Mouse (Mus musculus) heart, postnatal 14 days (tissue): Measurements from ENCODE around the gene Tmco1. TPM values are rescaled to one million over a fixed set of nuclear protein-coding genes. Genes with fewer than 3 reads are reported as not detected.

Experiments used
- microRNA-seq, 2 experiments: library from miRNA; unstranded; fragments of <30 nt; microRNA quantifications; one replicate each; pipeline ENCODE4 v1.2.0; 2021 to 2022
- total RNA-seq, 2 experiments: library from RNA; stranded (reverse); gene quantifications; 2 replicates each; pipeline ENCODE4 v1.2.3; 2021

Tmco1 gene
- total RNA-seq, 2 experiments from 2014 or later: 80.6 to 86.5 TPM

Small RNA genes within 50 kb of the gene (microRNA-seq; reads per million reads assigned to microRNA genes)
- gene Gm25911 (0 to 0.48 reads per million in 2 experiments), gene Mir6347 (0 reads per million in 2 experiments)

Other genes starting within 250 kb of the Tmco1 start
- 10 to 100 TPM; 47.3 to 54.5 TPM for gene Uck2, start 23.1 kb upstream of the Tmco1 start, total RNA-seq
- 10 to 100 TPM; 25.0 to 30.4 TPM for gene Aldh9a1, start 41.6 kb downstream of the Tmco1 start, total RNA-seq
- gene Mgst3, start 85.5 kb downstream of the Tmco1 start, total RNA-seq: 100 to 1,000 TPM; 217 to 220 TPM
- 1 to 10 TPM; 2.0 to 2.5 TPM for gene Lrrc52, start 158.4 kb downstream of the Tmco1 start, total RNA-seq